Mouse (Mus musculus) forebrain, postnatal 0 days (tissue): Measurements from ENCODE around the gene D130052B06Rik. TPM values are rescaled to one million over a fixed set of nuclear protein-coding genes. Genes with fewer than 3 reads are reported as not detected.

Experiments used
- ATAC-seq: fragments of 200-750 bp; cut with Nextera tagmentation; 2 replicates; pipeline ENCODE4 v1.8.0; 2017; ENCODE audit warnings: mild to moderate bottlenecking, moderate library complexity
- DNase-seq: peaks from one replicate; pipeline ENCODE4 v3.0.0-alpha.2; 2015
- H3K27ac ChIP-seq: fragments of 300-500 bp; sonication (generic); 2 replicates; pipeline ENCODE4 v1.5.1; 2014; ENCODE audit warnings: low read depth, mild to moderate bottlenecking, antibody characterized with exemption, low read length, moderate library complexity, mixed read lengths
- H3K27me3 ChIP-seq: fragments of 300-500 bp; sonication (generic); 2 replicates; pipeline ENCODE4 v1.6.1; 2014; ENCODE audit warnings: mild to moderate bottlenecking, low read length, mixed read lengths; ENCODE audit not compliant: insufficient read depth
- H3K36me3 ChIP-seq: fragments of 300-500 bp; sonication (generic); 2 replicates; pipeline ENCODE4 v1.6.1; 2014; ENCODE audit warnings: mild to moderate bottlenecking, moderate library complexity; ENCODE audit not compliant: insufficient read depth
- H3K4me1 ChIP-seq: fragments of 300-500 bp; sonication (generic); 2 replicates; pipeline ENCODE4 v1.6.1; 2014; ENCODE audit warnings: antibody characterized with exemption; ENCODE audit not compliant: insufficient read depth
- H3K4me2 ChIP-seq: fragments of 300-500 bp; sonication (generic); 2 replicates; pipeline ENCODE4 v1.6.1; 2014; ENCODE audit warnings: low read depth, mild to moderate bottlenecking, moderate library complexity
- H3K4me3 ChIP-seq: fragments of 300-500 bp; sonication (generic); 2 replicates; pipeline ENCODE4 v1.5.1; 2014; ENCODE audit warnings: low read depth, low read length, mixed read lengths
- H3K9ac ChIP-seq: fragments of 300-500 bp; sonication (generic); 2 replicates; pipeline ENCODE4 v1.6.1; 2014; ENCODE audit warnings: mild to moderate bottlenecking
- H3K9me3 ChIP-seq: fragments of 300-500 bp; sonication (generic); 2 replicates; pipeline ENCODE4 v1.6.1; 2016; ENCODE audit warnings: low read length
- CTCF ChIP-seq: sonication (generic); IDR thresholded peaks from 2 replicates; pipeline ENCODE4 v1.5.1; 2016; ENCODE audit warnings: antibody characterized with exemption, control low read depth, low read depth
- WGBS: fragments of 180-500 bp; shearing (Covaris S2); extraction: QIAGEN DNeasy Blood & Tissue Kit; methylation state at CpG from one replicate; pipeline ENCODE4 v1.1.7; 2014; 5-methylcytosine and 5-hydroxymethylcytosine counted together
- polyA plus RNA-seq: library from polyadenylated mRNA; unstranded; fragments of >200 nt; fragmentation: Nextera tagmentation; extraction: Ambion mirVana; gene quantifications from 2 replicates; pipeline ENCODE4 v1.2.1, GENCODE M21; 2015
- total RNA-seq: library from RNA; depleted of rRNA; stranded (reverse); fragments of >200 nt; gene quantifications from 2 replicates; pipeline ENCODE4 v1.2.3, GENCODE M21; 2014

Gene D130052B06Rik
- total and polyA plus RNA-seq, 2 experiments from 2014 or later = not detected

- H3K36me3 ChIP-seq = no peaks in the 10 kb centered on the region
- no peak overlapping the region for H3K9ac ChIP-seq
- TF ChIP-seq CTCF = peak; percentile 96
- DNase-seq (peak; percentile 84), ATAC-seq (peak; percentile 85)
- no peaks in the 10 kb centered on the region for H3K9me3 ChIP-seq
- H3K4me2 ChIP-seq = no peak overlapping the region
- H3K27ac ChIP-seq = no peak overlapping the region
- WGBS = 8% methylated on average over 15 of the region's 15 CpGs
- H3K27me3 ChIP-seq = peaks cover 3% of the 10 kb centered on the region
- no peak overlapping the region for H3K4me3 ChIP-seq
- H3K4me1 ChIP-seq = no peaks in the 10 kb centered on the region
Observed at GRCm38 (mm10) chr11:33614218-33614617, 15.1 kb downstream of the D130052B06Rik start.

- no peak for TF ChIP-seq CTCF
- H3K9me3 ChIP-seq = no peaks in the 10 kb centered on the region
- no peaks in the 10 kb centered on the region for H3K36me3 ChIP-seq
- no peaks in the 10 kb centered on the region for H3K27me3 ChIP-seq
- no peaks in the 10 kb centered on the region for H3K4me1 ChIP-seq
- H3K4me3 ChIP-seq = no peak overlapping the region
- no peak overlapping the region for H3K27ac ChIP-seq
- 63% methylated on average over 4 of the region's 4 CpGs for WGBS
- DNase-seq (peak; percentile 73), ATAC-seq (peak; percentile 88)
- H3K4me2 ChIP-seq = no peak overlapping the region
- H3K9ac ChIP-seq = no peak overlapping the region
Observed at GRCm38 (mm10) chr11:33627136-33627742, 28.1 kb downstream of the D130052B06Rik start.

- 96% methylated on average over 2 of the region's 2 CpGs for WGBS
- Histone ChIP-seq H3K4me3 (no peak overlapping the region), H3K9me3 (no peaks in the 10 kb centered on the region), H3K9ac (no peak overlapping the region), H3K4me1 (no peaks in the 10 kb centered on the region), H3K36me3 (0 out of 2 replicates have a peak, but pooled peaks cover 5% of the 10 kb centered on the region), H3K27me3 (no peaks in the 10 kb centered on the region), H3K4me2 (no peak overlapping the region), H3K27ac (no peak overlapping the region)
- no peak for DNase-seq
- ATAC-seq = no peak
- TF ChIP-seq CTCF = no peak
Observed at GRCm38 (mm10) chr11:33637107-33637506, 38.0 kb downstream of the D130052B06Rik start.

- DNase-seq (no peak), ATAC-seq (no peak)
- H3K4me2 ChIP-seq = no peak overlapping the region
- no peak overlapping the region for H3K4me3 ChIP-seq
- no peak overlapping the region for H3K27ac ChIP-seq
- H3K9ac ChIP-seq = no peak overlapping the region
- WGBS = 76% methylated on average over 2 of the region's 2 CpGs
- H3K9me3 ChIP-seq = no peaks in the 10 kb centered on the region
- no peaks in the 10 kb centered on the region for H3K27me3 ChIP-seq
- peak; percentile 19; the same call in 1 of the 2 replicates for TF ChIP-seq CTCF
- no peaks in the 10 kb centered on the region for H3K36me3 ChIP-seq
- H3K4me1 ChIP-seq = no peaks in the 10 kb centered on the region
Observed at GRCm38 (mm10) chr11:33649358-33649757, 50.3 kb downstream of the D130052B06Rik start.

GRCm38 (mm10) chr11:33654485-33654884, 55.4 kb downstream of the D130052B06Rik start:
- H3K9me3 ChIP-seq = no peaks in the 10 kb centered on the region
- H3K4me1 ChIP-seq = no peaks in the 10 kb centered on the region
- WGBS = 91% methylated on average over 2 of the region's 2 CpGs
- no peak overlapping the region for H3K4me2 ChIP-seq
- no peak overlapping the region for H3K4me3 ChIP-seq
- ATAC-seq (no peak), DNase-seq (no peak)
- H3K36me3 ChIP-seq = no peaks in the 10 kb centered on the region
- no peak for TF ChIP-seq CTCF
- no peak overlapping the region for H3K27ac ChIP-seq
- no peaks in the 10 kb centered on the region for H3K27me3 ChIP-seq
- no peak overlapping the region for H3K9ac ChIP-seq

- no peaks in the 10 kb centered on the region for H3K4me1 ChIP-seq
- no peaks in the 10 kb centered on the region for H3K9me3 ChIP-seq
- no peak overlapping the region for H3K4me3 ChIP-seq
- H3K9ac ChIP-seq = no peak overlapping the region
- WGBS = 83% methylated on average over 3 of the region's 3 CpGs
- ATAC-seq = no peak
- H3K4me2 ChIP-seq = no peak overlapping the region
- H3K27ac ChIP-seq = no peak overlapping the region
- no peaks in the 10 kb centered on the region for H3K36me3 ChIP-seq
- no peaks in the 10 kb centered on the region for H3K27me3 ChIP-seq
- TF ChIP-seq CTCF = no peak
- DNase-seq = no peak
Observed at GRCm38 (mm10) chr11:33655221-33655620, 56.1 kb downstream of the D130052B06Rik start.

GRCm38 (mm10) chr11:33655861-33656593, 56.9 kb downstream of the D130052B06Rik start:
- ATAC-seq (no peak), DNase-seq (no peak)
- Histone ChIP-seq H3K4me1 (no peaks in the 10 kb centered on the region), H3K27ac (no peak overlapping the region), H3K9ac (no peak overlapping the region), H3K4me3 (no peak overlapping the region), H3K36me3 (no peaks in the 10 kb centered on the region), H3K9me3 (no peaks in the 10 kb centered on the region), H3K4me2 (no peak overlapping the region), H3K27me3 (no peaks in the 10 kb centered on the region)
- 62% methylated on average over 7 of the region's 7 CpGs for WGBS
- no peak for TF ChIP-seq CTCF
